In genomic region chr1:106242129-106242528, GRCm38 (mm10) we compare ENCODE assay signal across 8 mouse cellular contexts.
DNase-seq lines count a peak whose midpoint lies in the region; ATAC-seq and TF ChIP-seq lines count a peak whose summit lies in the region.

No protein-coding gene starts in this region.

- TF ChIP-seq CTCF in liver, adult 2 months (IDR thresholded peaks at IDR 0.05; ENCODE audit: low read depth, low read length): no peak

- H3K79me2 ChIP-seq in liver, adult 2 months (ENCODE audit: control insufficient read depth, insufficient read depth, low read length): peaks cover 19% of the 10 kb centered on the region; the same call in 1 of the 2 replicates

- peak; percentile 72 for ATAC-seq in frontal cortex, adult (ENCODE audit: low TSS enrichment)
- no peak for ATAC-seq in liver, embryonic 11.5 days (replicated peaks; ENCODE audit: low FRiP score)
- ATAC-seq in kidney, embryonic 16.5 days (ENCODE audit: low FRiP score, low TSS enrichment): 0 out of 2 replicates have a peak, but pooled peaks have one; percentile 46

- no peaks in the 10 kb centered on the region for H3K9me3 ChIP-seq in liver, embryonic 11.5 days (ENCODE audit: control insufficient read depth, low read length)
- H3K9me3 ChIP-seq in kidney, embryonic 16.5 days (ENCODE audit: low read length): 0 out of 2 replicates have a peak, but pooled peaks cover 2% of the 10 kb centered on the region

- peaks cover 16% of the 10 kb centered on the region for H3K4me1 ChIP-seq in liver, adult 2 months (ENCODE audit: control insufficient read depth, insufficient read depth, low read length)
- no peaks in the 10 kb centered on the region for H3K4me1 ChIP-seq in liver, embryonic 11.5 days (replicated peaks; ENCODE audit: control insufficient read depth, insufficient read depth, low read length)
- H3K4me1 ChIP-seq in kidney, embryonic 16.5 days (ENCODE audit: insufficient read depth, low read length): peaks cover 21% of the 10 kb centered on the region

- no peak for TF ChIP-seq POLR2A in liver, adult 2 months (IDR thresholded peaks at IDR 0.05; ENCODE audit: extremely low read depth, insufficient read depth, low read length)

- no peak overlapping the region for H3K9ac ChIP-seq in liver, adult 2 months (ENCODE audit: low read depth, low read length)
- H3K9ac ChIP-seq in liver, embryonic 11.5 days (ENCODE audit: low read depth, low read length): no peak overlapping the region
- no peak overlapping the region for H3K9ac ChIP-seq in kidney, embryonic 16.5 days (replicated peaks; ENCODE audit: low read length)

- H3K4me3 ChIP-seq in liver, adult 2 months (ENCODE audit: insufficient read depth, low read depth, low read length): no peak overlapping the region
- H3K4me3 ChIP-seq in liver, embryonic 11.5 days (ENCODE audit: low read depth, low read length): no peak overlapping the region
- H3K4me3 ChIP-seq in kidney, embryonic 16.5 days (ENCODE audit: low read length): no peak overlapping the region

- 10% methylated on average over 2 of the region's 2 CpGs for WGBS in liver, adult 2 months
- 61% methylated on average over 2 of the region's 2 CpGs for whole genome bisulfite sequencing in liver, embryonic 11.5 days
- WGBS in kidney, embryonic 16.5 days: 14% methylated on average over 2 of the region's 2 CpGs

- DNase-seq in frontal cortex, postnatal 14 days (ENCODE audit: low spot score in 2 of 2): no peak
- DNase-seq in liver, adult 2 months (ENCODE audit: extremely low read depth, low read depth, low spot score): peak; percentile 50
- no peak for DNase-seq in liver, embryonic 11.5 days (ENCODE audit: low spot score)
- DNase-seq in brain, adult 2 months (ENCODE audit: low read depth, low spot score): peak; percentile 84
- DNase-seq in adrenal gland, postnatal 25 days: no peak
- no peak for DNase-seq in thymus, postnatal 0 days (ENCODE audit: low spot score)

- H3K27me3 ChIP-seq in liver, adult 2 months (ENCODE audit: control insufficient read depth, insufficient read depth, low read length): no peaks in the 10 kb centered on the region
- H3K27me3 ChIP-seq in liver, embryonic 11.5 days (replicated peaks; ENCODE audit: control insufficient read depth, insufficient read depth, low read length): no peaks in the 10 kb centered on the region
- no peaks in the 10 kb centered on the region for H3K27me3 ChIP-seq in kidney, embryonic 16.5 days (ENCODE audit: insufficient read depth, low read length)

- H3K36me3 ChIP-seq in liver, adult 2 months (ENCODE audit: control insufficient read depth, insufficient read depth, low read length): no peaks in the 10 kb centered on the region
- no peaks in the 10 kb centered on the region for H3K36me3 ChIP-seq in liver, embryonic 11.5 days (ENCODE audit: control insufficient read depth, insufficient read depth, low read length)
- H3K36me3 ChIP-seq in kidney, embryonic 16.5 days (ENCODE audit: insufficient read depth, low read length): no peaks in the 10 kb centered on the region

- no peak overlapping the region for H3K4me2 ChIP-seq in liver, embryonic 11.5 days
- H3K4me2 ChIP-seq in kidney, embryonic 16.5 days (replicated peaks; ENCODE audit: low read depth, low read length): no peak overlapping the region

- no peak overlapping the region for H3K27ac ChIP-seq in liver, adult 2 months (replicated peaks; ENCODE audit: insufficient read depth, low read depth, low read length)
- H3K27ac ChIP-seq in liver, embryonic 11.5 days (ENCODE audit: low read depth, low read length): no peak overlapping the region
- no peak overlapping the region for H3K27ac ChIP-seq in kidney, embryonic 16.5 days (ENCODE audit: low read length)

Comparison
In these comparisons a context has a peak if more than half of its experiments do, and no peak if none do; other contexts are left out.
1. DNase-seq: peak in liver, adult 2 months (single experiment) and brain, adult 2 months (single experiment); none in frontal cortex, postnatal 14 days (0 of 2), liver, embryonic 11.5 days (single experiment), adrenal gland, postnatal 25 days (single experiment) and thymus, postnatal 0 days (single experiment).